Mouse (Mus musculus): ENCODE data around the gene 4930449I24Rik.
"Not testable (repeated sequence)": the region's sequence is repeated elsewhere in the genome, so short reads cannot be mapped to it uniquely, and the experiment has no call there.

- not testable (repeated sequence) for TF ChIP-seq CTCF (IDR thresholded peaks at IDR 0.05; ENCODE audit: low read depth, low read length); POLR2A (IDR thresholded peaks at IDR 0.05; ENCODE audit: borderline replicate concordance, low read depth, low read length)
Measured at GRCm38 (mm10) chr5:146488959-146489358, 13.2 kb upstream of the 4930449I24Rik start.

Data from bone marrow macrophage, adult 2 months (primary cell).